In genomic region chr5:35728957-35729460, GRCm38 (mm10) we compare ENCODE assay signal across 8 mouse cellular contexts. TPM values are rescaled to one million over a fixed set of nuclear protein-coding genes. Genes with fewer than 3 reads are reported as not detected.
DNase-seq lines count a peak whose midpoint lies in the region; ATAC-seq lines count a peak whose summit lies in the region.

No protein-coding gene starts in this region.

- peak; percentile 92 for ATAC-seq in lung, embryonic 16.5 days (ENCODE audit: low read depth)
- ATAC-seq in erythroblast, adult 5-6 weeks (replicated peaks; ENCODE audit: low FRiP score, poor library complexity, severe bottlenecking) = no peak

- peak overlapping the region; percentile 83 for H3K27ac ChIP-seq in hindbrain, embryonic 10.5 days
- peak overlapping the region; percentile 94 for H3K27ac ChIP-seq in lung, embryonic 16.5 days (ENCODE audit: low read length)

- H3K36me3 ChIP-seq in hindbrain, embryonic 10.5 days = no peaks in the 10 kb centered on the region
- no peaks in the 10 kb centered on the region for H3K36me3 ChIP-seq in lung, embryonic 16.5 days (ENCODE audit: control insufficient read depth, insufficient read depth, low read length)

- H3K4me2 ChIP-seq in lung, embryonic 16.5 days (ENCODE audit: low read depth, low read length) = peak overlapping the region; percentile 52

- DNase-seq in Muller cell, postnatal 12 days (ENCODE audit: inconsistent ontology term) = peak; percentile 31
- DNase-seq in brain, adult 2 months (ENCODE audit: low read depth, low spot score) = peak; percentile 80
- DNase-seq in frontal cortex, postnatal 10 days (ENCODE audit: low spot score in 2 of 2) = peak; percentile 45 to 59
- peak; percentile 43 for DNase-seq in hindbrain, embryonic 10.5 days (ENCODE audit: low spot score)
- DNase-seq in layer of hippocampus, postnatal 10 days (ENCODE audit: low spot score in 2 of 2) = peak; percentile 39 to 48
- peak; percentile 52 for DNase-seq in right cerebral cortex, postnatal 14 days

- H3K27me3 ChIP-seq in hindbrain, embryonic 10.5 days (ENCODE audit: insufficient read depth, poor library complexity, severe bottlenecking) = no peaks in the 10 kb centered on the region
- no peaks in the 10 kb centered on the region for H3K27me3 ChIP-seq in lung, embryonic 16.5 days (ENCODE audit: control insufficient read depth, insufficient read depth, low read depth, low read length)

- 61% methylated on average over 11 of the region's 11 CpGs for WGBS in hindbrain, embryonic 10.5 days
- 21% methylated on average over 11 of the region's 11 CpGs for WGBS in lung, embryonic 16.5 days

- peaks cover 9% of the 10 kb centered on the region; the same call in 1 of the 2 replicates for H3K4me1 ChIP-seq in hindbrain, embryonic 10.5 days (replicated peaks)
- H3K4me1 ChIP-seq in lung, embryonic 16.5 days (replicated peaks; ENCODE audit: control insufficient read depth, insufficient read depth, low read length) = peaks cover 20% of the 10 kb centered on the region

- peak overlapping the region; percentile 13; the same call in 1 of the 2 replicates for H3K4me3 ChIP-seq in hindbrain, embryonic 10.5 days
- H3K4me3 ChIP-seq in lung, embryonic 16.5 days (ENCODE audit: low read length) = peak overlapping the region; percentile 38

- H3K9me3 ChIP-seq in hindbrain, embryonic 10.5 days = no peaks in the 10 kb centered on the region
- H3K9me3 ChIP-seq in lung, embryonic 16.5 days (ENCODE audit: control insufficient read depth, low read length) = no peaks in the 10 kb centered on the region

- H3K9ac ChIP-seq in lung, embryonic 16.5 days (ENCODE audit: low read length) = peak overlapping the region; percentile 58

RNA-seq across cellular contexts. Expression of gene Sh3tc1, which starts 10.8 kb away (rescaled TPM):
- polyA plus RNA-seq in hindbrain, embryonic 10.5 days (2016; fragmentation: Nextera tagmentation; extraction: Ambion mirVana) = 3.3 and 4.7 TPM in 2 replicates
- total RNA-seq in layer of hippocampus, postnatal 10 days (2021) = 1 to 10 TPM; 2.5 TPM
- 15.3 and 16.8 TPM in 2 replicates for polyA plus RNA-seq in lung, embryonic 16.5 days (2015; fragmentation: Nextera tagmentation; extraction: Ambion mirVana)
- 0.63 and 1.3 TPM in 2 replicates for total RNA-seq in erythroblast, adult 5-6 weeks (2015; ENCODE audit: low replicate concordance)
- 1.8 and 2.2 TPM in 2 replicates for total RNA-seq in erythroblast, adult 5-6 weeks (2017; ENCODE audit: low replicate concordance)

RNA-seq across cellular contexts. Expression of gene Ablim2, which starts 28.7 kb away (rescaled TPM):
- 0.73 and 1.3 TPM in 2 replicates for polyA plus RNA-seq in hindbrain, embryonic 10.5 days (2016; fragmentation: Nextera tagmentation; extraction: Ambion mirVana)
- 10 to 100 TPM; 66.2 to 73.0 TPM for total RNA-seq in layer of hippocampus, postnatal 10 days (2021)
- 0.77 and 1.5 TPM in 2 replicates for polyA plus RNA-seq in lung, embryonic 16.5 days (2015; fragmentation: Nextera tagmentation; extraction: Ambion mirVana)
- not detected in 2 replicates for total RNA-seq in erythroblast, adult 5-6 weeks (2015; ENCODE audit: low replicate concordance)
- not detected in 2 replicates for total RNA-seq in erythroblast, adult 5-6 weeks (2017; ENCODE audit: low replicate concordance)

RNA-seq across cellular contexts. Expression of gene Htra3, which starts 49.4 kb away (rescaled TPM):
- polyA plus RNA-seq in hindbrain, embryonic 10.5 days (2016; fragmentation: Nextera tagmentation; extraction: Ambion mirVana) = 5.4 and 8.9 TPM in 2 replicates
- 10 to 100 TPM; 15.4 to 18.2 TPM for total RNA-seq in layer of hippocampus, postnatal 10 days (2021)
- polyA plus RNA-seq in lung, embryonic 16.5 days (2015; fragmentation: Nextera tagmentation; extraction: Ambion mirVana) = 36.9 and 37.9 TPM in 2 replicates
- not detected in 2 replicates for total RNA-seq in erythroblast, adult 5-6 weeks (2015; ENCODE audit: low replicate concordance)
- total RNA-seq in erythroblast, adult 5-6 weeks (2017; ENCODE audit: low replicate concordance) = not detected in 2 replicates

Comparison
In these comparisons a context has a peak if more than half of its experiments do, and no peak if none do; other contexts are left out.
1. RNA of gene Ablim2, which starts 28.7 kb away (total RNA-seq): 66.2 to 73.0 TPM in layer of hippocampus, postnatal 10 days; not detected in erythroblast, adult 5-6 weeks; every median in the first group is over 10 times any median in the second.
2. RNA of gene Htra3, which starts 49.4 kb away (total RNA-seq): 15.4 to 18.2 TPM in layer of hippocampus, postnatal 10 days; not detected in erythroblast, adult 5-6 weeks; every median in the first group is over 10 times any median in the second.
3. Peak in every context shown above with its lines, with median percentiles within 50 percentile points of each other: DNase-seq.